Mouse (Mus musculus): ENCODE measurements around the gene Reck.

The Reck gene

GRCm38 (mm10) chr4:43918221-43918620, 42.9 kb downstream of the Reck start:
- DNase-seq = no peak

- no peak for DNase-seq
These were observed 45.3 kb downstream of the Reck start for GRCm38 (mm10) chr4:43920602-43921001.

- DNase-seq = no peak
These were observed 49.8 kb downstream of the Reck start for GRCm38 (mm10) chr4:43925125-43925524.

GRCm38 (mm10) chr4:43925779-43926178, 50.4 kb downstream of the Reck start:
- peak; percentile 74 for DNase-seq

GRCm38 (mm10) chr4:43927826-43928225, 52.5 kb downstream of the Reck start:
- no peak for DNase-seq

GRCm38 (mm10) chr4:43931877-43932276, 56.5 kb downstream of the Reck start:
- no peak for DNase-seq

- no peak for DNase-seq
These were observed 60.9 kb downstream of the Reck start for GRCm38 (mm10) chr4:43936186-43936585.

- DNase-seq = no peak
These were observed 61.7 kb downstream of the Reck start for GRCm38 (mm10) chr4:43936749-43937674.

GRCm38 (mm10) chr4:43941315-43941714, 66.0 kb downstream of the Reck start:
- no peak for DNase-seq

- no peak for DNase-seq
These were observed 67.1 kb downstream of the Reck start for GRCm38 (mm10) chr4:43942421-43942820.

GRCm38 (mm10) chr4:43947571-43947970, 72.2 kb downstream of the Reck start:
- no peak for DNase-seq

GRCm38 (mm10) chr4:43957292-43957845, 82.0 kb downstream of the Reck start, which contains the start of gene Glipr2:
Gene Glipr2 (plus strand): TSS chr4:43957401.
- DNase-seq = peak; percentile 54

GRCm38 (mm10) chr4:43957846-43958461, 82.6 kb downstream of the Reck start:
- no peak for DNase-seq

GRCm38 (mm10) chr4:43959523-43960179, 84.3 kb downstream of the Reck start:
- DNase-seq = no peak

- DNase-seq = no peak
These were observed 84.9 kb downstream of the Reck start for GRCm38 (mm10) chr4:43960207-43960606.

GRCm38 (mm10) chr4:43964326-43964833, 89.0 kb downstream of the Reck start:
- no peak for DNase-seq

GRCm38 (mm10) chr4:43964951-43965684, 89.8 kb downstream of the Reck start:
- no peak for DNase-seq

- no peak for DNase-seq
These were observed 90.7 kb downstream of the Reck start for GRCm38 (mm10) chr4:43965856-43966535.

- DNase-seq = peak; percentile 55
These were observed 93.3 kb downstream of the Reck start for GRCm38 (mm10) chr4:43968650-43969049.

- DNase-seq = no peak
These were observed 94.0 kb downstream of the Reck start for GRCm38 (mm10) chr4:43969373-43969772.

Data from layer of hippocampus, adult 9-11 months (tissue).